Mouse (Mus musculus) heart, postnatal 4 days (tissue): Measurements from ENCODE around the gene Ttc12. TPM values are rescaled to one million over a fixed set of nuclear protein-coding genes. Genes with fewer than 3 reads are reported as not detected.

Source experiments
- total RNA-seq, 2 experiments: library from RNA; stranded (reverse); gene quantifications; 2 replicates each; pipeline ENCODE4 v1.2.3; 2021

Gene Ttc12
- total RNA-seq, 2 experiments from 2014 or later: 7.0 to 7.9 TPM

Other genes with a start within 250 kb of the Ttc12 start
- not detected for gene Gm4894, start 235.7 kb downstream of the Ttc12 start, total RNA-seq
- gene Drd2, start 145.6 kb downstream of the Ttc12 start, total RNA-seq: under 1 TPM; 0.41 to 0.52 TPM
- not detected for gene Ankk1, start 59.2 kb downstream of the Ttc12 start, total RNA-seq